Mouse (Mus musculus) liver, embryonic 12.5 days (tissue): ENCODE measurements at regions not wholly inside any gene's neighbourhood (a gene's known extent, or its start where the extent isn't known, plus 50 kb on each side); places are given as distances from the start of the nearest gene placed in this dataset.

ENCODE experiments used
- ATAC-seq: fragments of 200-750 bp; cut with Nextera tagmentation; 2 replicates; pipeline ENCODE4 v1.8.0; 2017; ENCODE audit warnings: moderate number of reproducible peaks, mild to moderate bottlenecking, moderate library complexity
- H3K27ac ChIP-seq: fragments of 300-500 bp; sonication (generic); 2 replicates; pipeline ENCODE4 v1.5.1; 2016; ENCODE audit warnings: mild to moderate bottlenecking
- H3K27me3 ChIP-seq: fragments of 300-500 bp; sonication (generic); replicated peaks from 2 replicates; pipeline ENCODE4 v1.6.1; 2016; ENCODE audit warnings: mild to moderate bottlenecking, moderate library complexity
- H3K36me3 ChIP-seq: fragments of 300-500 bp; sonication (generic); 2 replicates; pipeline ENCODE4 v1.6.1; 2016; ENCODE audit warnings: mild to moderate bottlenecking, moderate library complexity
- H3K4me1 ChIP-seq: fragments of 300-500 bp; sonication (generic); 2 replicates; pipeline ENCODE4 v1.6.1; 2016
- H3K4me2 ChIP-seq: fragments of 300-500 bp; sonication (generic); 2 replicates; pipeline ENCODE4 v1.6.1; 2016; ENCODE audit warnings: mild to moderate bottlenecking, moderate library complexity
- H3K4me3 ChIP-seq: fragments of 300-500 bp; sonication (generic); 2 replicates; pipeline ENCODE4 v1.5.1; 2016; ENCODE audit warnings: mild to moderate bottlenecking, moderate library complexity
- H3K9ac ChIP-seq: fragments of 300-500 bp; sonication (generic); 2 replicates; pipeline ENCODE4 v1.6.1; 2016; ENCODE audit warnings: mild to moderate bottlenecking, moderate library complexity
- H3K9me3 ChIP-seq: fragments of 300-500 bp; sonication (generic); replicated peaks from 2 replicates; pipeline ENCODE4 v1.6.1; 2016; ENCODE audit warnings: mild to moderate bottlenecking, moderate library complexity
- WGBS: fragments of 180-500 bp; shearing (Covaris S2); methylation state at CpG from one replicate; pipeline ENCODE4 v1.1.7; 2016; ENCODE audit not compliant: insufficient replicate concordance; 5-methylcytosine and 5-hydroxymethylcytosine counted together

DNA sequence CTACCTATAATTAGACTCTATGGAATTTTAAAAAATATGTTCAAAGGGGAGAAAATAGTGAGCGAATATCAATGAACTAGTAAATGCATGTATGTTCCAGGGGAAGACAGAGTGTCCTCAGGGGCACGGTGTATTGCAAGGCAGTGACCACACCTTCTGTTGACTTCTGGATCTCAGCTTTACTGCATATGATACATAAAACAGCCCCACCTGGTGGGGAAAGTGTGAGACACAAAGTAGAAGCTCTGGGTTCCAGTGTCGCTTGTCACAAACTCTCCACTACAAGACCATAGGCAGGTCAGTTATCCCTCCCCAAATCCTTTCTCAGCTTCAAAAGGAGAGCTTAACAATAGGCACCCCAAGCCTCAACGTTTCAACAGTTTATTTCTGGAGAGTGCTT lies 168.8 kb downstream of the Gm11361 start:
- Histone ChIP-seq H3K9ac (no peak overlapping the region), H3K4me2 (no peak overlapping the region), H3K27ac (no peak overlapping the region), H3K4me1 (no peaks in the 10 kb centered on the region), H3K9me3 (no peaks in the 10 kb centered on the region), H3K36me3 (no peaks in the 10 kb centered on the region), H3K27me3 (no peaks in the 10 kb centered on the region), H3K4me3 (no peak overlapping the region)
- WGBS, result 45% methylated on average over 4 of the region's 4 CpGs
- no peak for ATAC-seq

DNA sequence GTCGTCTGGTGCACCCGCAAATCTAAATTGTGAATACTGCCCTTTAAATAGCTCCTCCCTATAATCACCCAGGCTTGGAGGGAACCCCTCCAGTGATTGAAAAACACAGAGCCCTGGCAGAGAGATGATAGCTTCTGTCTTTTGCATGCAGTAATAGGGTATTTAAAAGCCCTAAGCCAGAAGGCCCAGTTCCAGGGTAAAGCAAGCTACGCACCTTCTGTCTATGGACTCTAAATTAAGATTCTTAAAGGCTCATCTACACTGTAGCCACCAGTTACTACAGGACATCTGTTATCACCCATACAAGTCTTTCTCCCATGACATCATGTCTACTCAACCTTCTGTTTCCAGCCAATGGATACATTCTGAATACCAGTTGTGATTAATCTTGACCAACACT lies 167.8 kb downstream of the Gm11361 start:
- Histone ChIP-seq H3K9me3 (no peaks in the 10 kb centered on the region), H3K27ac (no peak overlapping the region), H3K36me3 (no peaks in the 10 kb centered on the region), H3K4me3 (no peak overlapping the region), H3K4me2 (no peak overlapping the region), H3K27me3 (no peaks in the 10 kb centered on the region), H3K9ac (no peak overlapping the region), H3K4me1 (no peaks in the 10 kb centered on the region)
- ATAC-seq, result no peak
- WGBS, result 82% methylated on average over 3 of the region's 3 CpGs

DNA sequence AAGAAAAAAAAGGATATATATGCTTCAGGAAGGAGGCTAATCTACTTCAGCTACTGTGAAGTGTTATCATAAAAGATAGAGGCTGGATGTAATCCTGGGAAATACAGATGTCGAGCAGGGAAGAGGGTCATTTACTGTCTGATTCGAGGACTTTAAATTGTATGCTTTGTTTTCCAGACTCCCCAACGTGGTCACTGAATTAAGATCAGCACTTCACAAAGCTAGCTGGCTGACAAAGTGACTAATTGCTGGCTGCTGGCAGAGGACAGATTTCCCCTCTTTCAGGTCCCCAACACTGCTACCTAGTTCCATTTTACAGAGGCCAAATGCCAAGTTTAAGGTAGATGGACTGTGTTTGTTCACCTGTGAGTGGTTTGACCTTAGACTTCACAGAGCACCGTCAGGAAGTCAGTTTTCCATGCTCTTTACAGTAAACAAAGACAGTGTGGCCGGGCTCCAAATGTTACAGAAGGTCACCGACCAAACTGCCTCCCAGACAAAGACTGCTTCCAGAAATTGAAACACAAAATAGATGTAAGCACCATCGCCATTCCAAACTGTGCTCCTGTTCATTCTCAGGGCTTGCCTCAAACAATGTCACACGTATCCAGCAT lies 167.2 kb downstream of the Gm11361 start:
- H3K27me3 ChIP-seq, result no peaks in the 10 kb centered on the region
- H3K27ac ChIP-seq, result no peak overlapping the region
- no peak overlapping the region for H3K4me2 ChIP-seq
- H3K4me3 ChIP-seq, result no peak overlapping the region
- H3K36me3 ChIP-seq, result no peaks in the 10 kb centered on the region
- no peaks in the 10 kb centered on the region for H3K4me1 ChIP-seq
- 42% methylated on average over 8 of the region's 8 CpGs for WGBS
- no peaks in the 10 kb centered on the region for H3K9me3 ChIP-seq
- ATAC-seq, result peak; percentile 51
- no peak overlapping the region for H3K9ac ChIP-seq

DNA sequence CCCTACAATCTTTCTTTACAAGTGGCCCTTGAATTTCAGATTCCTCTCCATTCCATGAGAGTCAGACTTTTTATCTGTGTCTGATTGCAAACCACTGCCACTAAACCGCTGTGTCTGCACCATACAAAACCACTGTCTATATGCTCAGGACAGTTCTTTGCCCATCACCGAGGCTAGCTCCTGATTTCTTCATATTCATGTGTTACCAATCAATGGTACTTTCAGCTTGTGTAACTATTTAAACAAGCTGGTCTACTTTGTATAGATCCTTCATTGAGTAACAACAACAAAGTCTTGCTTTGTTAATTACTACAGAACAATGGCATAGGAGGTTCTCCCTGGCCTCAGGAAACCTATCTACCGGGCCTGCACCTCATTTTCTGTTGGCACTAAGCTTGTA lies 164.0 kb downstream of the Gm11361 start:
- Histone ChIP-seq H3K4me2 (no peak overlapping the region), H3K36me3 (no peaks in the 10 kb centered on the region), H3K9ac (no peak overlapping the region), H3K4me1 (peaks cover 17% of the 10 kb centered on the region), H3K27ac (no peak overlapping the region), H3K9me3 (no peaks in the 10 kb centered on the region), H3K4me3 (no peak overlapping the region), H3K27me3 (no peaks in the 10 kb centered on the region)
- no peak for ATAC-seq
- WGBS, result 60% methylated on average over 3 of the region's 3 CpGs

DNA sequence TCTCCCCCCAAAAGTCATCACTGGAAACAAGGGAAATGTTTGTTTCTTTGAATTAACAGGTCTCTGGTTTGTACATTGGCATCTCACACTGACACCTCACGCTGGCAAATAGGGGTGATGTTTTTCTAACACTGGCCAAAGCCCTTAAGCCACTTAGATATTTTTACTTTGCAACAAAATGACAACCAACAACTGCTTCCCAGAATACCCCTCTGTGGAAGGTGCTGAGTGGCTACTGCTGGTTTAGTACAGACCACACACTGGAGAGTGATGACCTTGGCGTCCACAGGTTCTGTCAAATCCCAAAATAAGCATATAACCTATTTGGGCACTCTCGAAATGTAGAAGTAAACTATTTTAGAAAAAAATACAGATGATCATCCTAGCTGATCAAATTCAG lies 163.3 kb downstream of the Gm11361 start:
- ATAC-seq, result no peak
- peaks cover 17% of the 10 kb centered on the region for H3K4me1 ChIP-seq

DNA sequence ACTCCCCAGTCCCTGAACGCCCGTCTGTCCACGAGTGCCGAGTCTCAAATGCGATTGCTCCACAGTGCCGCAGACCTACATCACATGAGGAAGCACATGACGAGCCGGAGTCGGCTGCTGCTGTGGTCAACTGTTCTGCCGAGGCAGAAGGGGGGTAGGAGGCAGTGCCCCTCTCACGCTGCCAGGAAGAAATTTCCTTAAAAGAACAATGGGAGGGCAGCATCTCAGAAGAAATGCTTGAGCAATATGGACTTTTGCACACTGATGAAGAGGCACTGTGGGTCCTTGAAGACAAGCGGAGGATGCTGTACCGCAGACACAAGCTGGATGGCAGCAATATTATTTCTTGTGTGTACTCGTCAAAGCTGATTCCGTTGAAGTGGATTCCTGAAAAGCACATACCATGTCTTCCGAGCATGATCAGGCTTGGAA lies 162.6 kb downstream of the Gm11361 start:
- H3K27me3 ChIP-seq, result no peaks in the 10 kb centered on the region
- WGBS, result 44% methylated on average over 16 of the region's 16 CpGs
- no peak overlapping the region for H3K9ac ChIP-seq
- no peak overlapping the region for H3K4me3 ChIP-seq
- no peaks in the 10 kb centered on the region for H3K9me3 ChIP-seq
- no peak for ATAC-seq
- H3K4me1 ChIP-seq, result peaks cover 17% of the 10 kb centered on the region
- H3K4me2 ChIP-seq, result no peak overlapping the region
- H3K36me3 ChIP-seq, result no peaks in the 10 kb centered on the region
- H3K27ac ChIP-seq, result no peak overlapping the region

More for the DNA sequence above, 163.3 kb downstream of the Gm11361 start:
- WGBS, result 66% methylated on average over 3 of the region's 3 CpGs
- no peaks in the 10 kb centered on the region for H3K27me3 ChIP-seq
- no peaks in the 10 kb centered on the region for H3K36me3 ChIP-seq
- H3K27ac ChIP-seq, result no peak overlapping the region
- H3K9ac ChIP-seq, result no peak overlapping the region
- no peaks in the 10 kb centered on the region for H3K9me3 ChIP-seq
- no peak overlapping the region for H3K4me3 ChIP-seq
- H3K4me2 ChIP-seq, result no peak overlapping the region

DNA sequence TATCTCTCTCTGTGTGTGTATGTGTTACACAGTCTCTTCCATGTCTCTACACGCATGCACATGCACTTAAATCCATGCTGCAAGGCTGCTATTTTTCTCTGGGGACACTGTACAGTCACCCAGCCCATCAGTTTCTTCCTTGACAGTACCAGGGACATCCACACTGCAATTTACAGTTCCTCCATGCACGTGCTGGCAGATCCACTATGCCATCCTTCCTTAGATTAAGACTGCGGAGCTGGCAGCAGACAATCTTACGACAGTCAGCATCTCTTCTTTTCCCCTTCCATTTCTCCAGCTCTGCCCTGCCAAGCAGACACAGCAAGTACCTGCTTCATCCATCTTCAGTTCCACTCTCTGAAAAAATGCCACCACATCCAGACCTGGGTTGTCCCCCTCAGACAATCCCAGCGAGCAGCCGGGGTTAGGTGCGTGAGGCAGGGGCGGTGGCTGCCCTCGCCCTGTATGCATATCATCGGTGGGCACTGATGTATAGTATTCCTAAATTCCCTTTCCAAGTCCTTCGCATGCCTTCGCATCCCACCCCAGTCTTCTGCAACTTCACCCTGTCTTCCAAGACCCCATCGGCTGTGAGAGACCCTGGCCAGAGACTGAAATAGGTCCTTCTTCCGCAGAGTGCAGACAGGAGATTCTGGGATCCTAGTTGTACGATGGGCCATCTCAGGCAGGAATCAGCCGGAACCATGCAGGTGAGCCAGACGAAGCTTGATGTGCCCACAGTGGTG lies 161.8 kb downstream of the Gm11361 start:
- H3K4me1 ChIP-seq, result peaks cover 17% of the 10 kb centered on the region
- no peak overlapping the region; the same call in 1 of the 2 replicates for H3K27ac ChIP-seq
- H3K9ac ChIP-seq, result no peak overlapping the region
- H3K4me2 ChIP-seq, result no peak overlapping the region
- H3K9me3 ChIP-seq, result no peaks in the 10 kb centered on the region
- H3K4me3 ChIP-seq, result no peak overlapping the region
- no peaks in the 10 kb centered on the region for H3K36me3 ChIP-seq
- no peak for ATAC-seq
- H3K27me3 ChIP-seq, result no peaks in the 10 kb centered on the region
- 79% methylated on average over 17 of the region's 17 CpGs for WGBS

DNA sequence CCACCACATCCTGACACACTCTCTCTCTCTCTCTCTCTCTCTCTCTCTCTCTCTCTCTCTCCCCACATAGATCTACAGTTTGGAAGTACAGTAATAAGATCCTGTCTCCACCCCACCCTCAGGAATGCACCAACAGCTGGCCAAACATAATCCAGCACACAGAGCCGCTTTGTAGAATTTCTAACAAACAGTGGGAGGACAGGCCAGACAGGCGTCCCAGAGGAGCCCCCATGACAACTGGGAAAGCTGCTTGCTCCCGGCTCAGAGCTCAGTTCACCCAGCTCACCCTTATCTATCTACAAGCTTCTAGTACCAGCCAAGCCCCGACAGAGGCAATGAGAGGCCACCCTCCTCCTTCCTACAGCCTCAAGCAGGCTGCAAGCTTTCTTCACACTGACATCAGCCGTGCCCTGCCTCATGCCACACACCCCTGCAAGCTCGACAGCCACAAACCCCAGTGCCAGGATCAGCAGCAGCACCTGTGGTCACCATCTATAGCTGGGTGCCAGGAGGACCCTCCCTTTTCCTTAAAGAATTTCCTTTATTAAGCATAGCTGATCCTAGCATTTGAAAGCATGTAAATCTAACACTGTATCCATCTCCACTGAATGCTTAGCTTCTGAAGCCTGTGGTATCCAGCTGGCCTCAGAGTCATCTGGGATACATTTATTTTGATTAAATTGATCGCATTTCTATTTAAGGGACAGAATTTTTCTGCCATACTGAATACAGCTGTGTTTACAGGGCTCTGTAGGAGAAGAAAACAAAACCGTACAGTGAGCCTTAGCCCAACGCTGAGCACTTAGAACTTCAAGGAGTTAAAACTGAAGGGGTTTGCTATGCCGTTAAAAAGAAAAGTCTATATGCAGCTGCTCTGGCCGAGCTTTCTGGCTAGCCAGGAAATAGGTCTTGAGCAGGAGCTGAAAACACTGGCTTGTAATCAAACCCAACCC lies 160.9 kb downstream of the Gm11361 start:
- peaks cover 17% of the 10 kb centered on the region for H3K4me1 ChIP-seq
- peak overlapping the region; percentile 51; the same call in 1 of the 2 replicates for H3K27ac ChIP-seq
- H3K9ac ChIP-seq, result no peak overlapping the region
- peak overlapping the region; percentile 53 for H3K4me2 ChIP-seq
- no peaks in the 10 kb centered on the region for H3K9me3 ChIP-seq
- H3K27me3 ChIP-seq, result no peaks in the 10 kb centered on the region
- ATAC-seq, result peak; percentile 69
- 29% methylated on average over 11 of the region's 11 CpGs for WGBS
- H3K36me3 ChIP-seq, result no peaks in the 10 kb centered on the region
- peak overlapping the region; percentile 23; the same call in 1 of the 2 replicates for H3K4me3 ChIP-seq

DNA sequence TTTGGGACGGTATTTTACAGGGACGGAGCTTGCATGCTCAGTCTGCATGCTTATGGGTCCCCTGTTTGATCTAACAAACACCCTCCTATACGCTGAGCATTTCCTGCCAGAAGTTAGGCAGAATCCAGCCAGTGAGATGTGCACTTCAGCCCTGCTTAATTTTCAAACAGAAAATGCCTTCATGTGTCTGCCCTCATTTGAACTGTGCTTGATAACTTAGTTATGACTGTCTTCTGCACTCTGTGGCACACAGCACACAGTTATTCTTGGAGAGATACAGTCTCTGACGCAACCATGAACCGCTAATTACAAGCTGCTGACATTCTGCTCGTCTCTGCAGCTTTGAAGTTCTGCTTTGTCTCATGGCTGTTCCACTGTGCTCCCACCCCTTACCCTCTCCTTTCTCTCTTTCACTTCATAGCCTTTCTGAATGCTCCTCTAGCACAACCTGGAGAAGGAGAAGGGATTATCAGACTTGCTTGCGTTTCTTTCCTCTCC lies 160.2 kb downstream of the Gm11361 start:
- H3K9me3 ChIP-seq, result no peaks in the 10 kb centered on the region
- H3K9ac ChIP-seq, result no peak overlapping the region
- WGBS, result 18% methylated on average over 7 of the region's 7 CpGs
- H3K27ac ChIP-seq, result 0 out of 2 replicates have a peak overlapping the region, but pooled peaks have one; percentile 40
- H3K27me3 ChIP-seq, result no peaks in the 10 kb centered on the region
- peak overlapping the region; percentile 23; the same call in 1 of the 2 replicates for H3K4me3 ChIP-seq
- peak overlapping the region; percentile 53 for H3K4me2 ChIP-seq
- ATAC-seq, result peak; percentile 54
- H3K36me3 ChIP-seq, result no peaks in the 10 kb centered on the region
- H3K4me1 ChIP-seq, result peaks cover 17% of the 10 kb centered on the region

DNA sequence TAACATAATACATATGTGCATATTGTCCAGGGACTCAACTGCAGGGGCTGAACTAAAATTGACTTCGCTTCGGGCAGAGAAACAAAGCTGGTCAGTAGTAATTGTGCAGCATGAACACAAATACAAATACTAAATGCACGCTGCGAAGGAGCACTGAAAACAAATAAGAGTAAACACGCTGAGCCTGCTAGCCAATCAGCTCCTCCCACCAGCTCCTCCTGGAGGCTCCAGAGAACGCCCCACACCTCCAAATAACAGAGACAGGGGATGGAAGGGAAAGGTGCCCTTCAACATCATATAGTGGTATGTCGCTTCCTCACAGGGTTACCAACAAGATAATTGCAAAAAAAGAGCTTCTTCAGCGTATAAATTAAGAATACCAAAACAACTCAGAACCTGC lies 159.6 kb downstream of the Gm11361 start:
- 52% methylated on average over 8 of the region's 8 CpGs for WGBS
- Histone ChIP-seq H3K27me3 (no peaks in the 10 kb centered on the region), H3K27ac (no peak overlapping the region), H3K9me3 (no peaks in the 10 kb centered on the region), H3K36me3 (no peaks in the 10 kb centered on the region), H3K4me3 (no peak overlapping the region), H3K9ac (no peak overlapping the region), H3K4me1 (peaks cover 17% of the 10 kb centered on the region), H3K4me2 (peak overlapping the region; percentile 53)
- no peak for ATAC-seq

DNA sequence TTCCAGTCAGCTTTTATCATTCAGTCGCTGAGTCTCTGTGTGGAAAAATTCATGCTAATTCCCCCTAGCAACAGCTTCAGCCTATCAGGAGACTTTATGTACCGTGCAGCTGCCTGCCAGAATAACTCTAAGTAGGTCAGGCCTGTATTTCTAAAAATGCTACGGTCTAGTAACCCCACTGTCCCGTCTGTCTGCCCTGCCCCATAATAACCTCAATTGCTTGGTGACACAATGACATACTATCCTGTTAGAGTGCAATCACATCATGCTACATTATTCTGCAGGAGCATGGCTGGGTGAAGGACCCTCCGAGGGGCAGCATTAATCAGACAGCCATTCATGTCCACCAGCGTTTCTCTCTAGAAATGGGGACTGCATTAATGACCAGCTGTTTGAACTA lies 158.9 kb downstream of the Gm11361 start:
- WGBS, result 56% methylated on average over 6 of the region's 6 CpGs
- H3K9ac ChIP-seq, result no peak overlapping the region
- no peak overlapping the region for H3K4me3 ChIP-seq
- no peak overlapping the region for H3K27ac ChIP-seq
- no peaks in the 10 kb centered on the region for H3K9me3 ChIP-seq
- no peak overlapping the region for H3K4me2 ChIP-seq
- H3K4me1 ChIP-seq, result peaks cover 17% of the 10 kb centered on the region
- no peaks in the 10 kb centered on the region for H3K27me3 ChIP-seq
- ATAC-seq, result no peak
- no peaks in the 10 kb centered on the region for H3K36me3 ChIP-seq
